Mouse (Mus musculus) MEL-GATA-1-ER (cell line): ENCODE results near the gene Pcgf5.

Experiments
- DNase-seq: peaks from one replicate; pipeline ENCODE4 v3.0.0-alpha.2; 2012; ENCODE audit warnings: low read depth; ENCODE audit errors: extremely low read depth

The Pcgf5 gene

DNA sequence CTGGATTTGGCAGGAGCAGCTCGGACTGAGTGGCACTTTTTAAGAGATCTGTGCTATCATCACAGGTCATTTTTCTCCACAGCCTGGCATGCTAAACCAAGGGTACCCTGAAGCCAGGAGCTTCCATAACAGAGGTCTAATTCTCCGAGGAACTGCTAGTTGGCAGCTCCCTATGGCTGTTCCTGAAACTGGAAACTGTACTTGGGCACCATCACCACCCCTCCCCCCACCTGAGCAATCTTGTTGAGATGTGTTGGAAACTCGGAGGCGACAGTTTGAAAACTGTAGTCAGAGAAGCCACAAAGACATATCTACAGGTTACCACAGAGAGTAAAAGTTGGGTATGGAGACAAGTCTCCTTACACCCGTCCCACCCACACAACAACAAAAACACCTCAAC lies 129.6 kb downstream of the Pcgf5 start:
- no peak for DNase-seq

DNA sequence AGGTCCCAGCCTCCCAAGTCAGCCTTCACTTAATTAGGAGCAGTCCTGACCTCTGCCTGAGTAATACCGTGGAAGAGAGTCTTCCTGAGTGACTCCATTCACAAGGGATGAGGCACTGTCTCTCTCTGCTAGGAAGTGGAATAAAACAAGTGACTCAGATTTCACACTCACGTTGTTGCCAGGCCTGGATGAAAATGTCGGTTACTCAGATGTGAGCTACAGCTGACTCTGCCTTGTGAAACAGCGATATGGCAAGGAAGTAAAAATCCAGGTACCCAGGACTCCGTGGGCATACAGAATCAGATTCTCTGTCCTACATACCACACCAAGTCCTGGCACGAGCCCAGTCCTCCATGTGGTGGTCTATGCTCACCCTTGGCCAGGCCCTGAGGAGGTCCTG lies 142.8 kb downstream of the Pcgf5 start:
- DNase-seq = no peak

DNA sequence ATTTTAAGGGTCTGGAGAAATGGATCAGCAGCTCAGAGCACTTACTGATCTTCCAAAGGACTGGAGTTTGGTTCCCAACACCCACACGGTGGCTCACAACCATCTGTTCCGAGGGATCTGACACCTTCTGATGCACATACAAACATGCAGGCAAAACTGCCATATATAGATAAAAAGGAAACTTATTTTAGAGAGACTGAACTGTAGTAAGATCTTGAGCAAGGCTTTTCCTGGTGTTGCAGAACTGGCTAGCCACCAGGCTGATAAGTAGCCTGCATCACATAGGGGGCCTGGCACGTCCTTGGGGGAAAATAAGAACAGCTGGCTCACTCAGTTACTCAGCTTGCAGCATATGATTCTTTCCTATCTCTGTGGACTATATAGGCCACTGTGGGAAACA lies 147.4 kb downstream of the Pcgf5 start:
- no peak for DNase-seq

DNA sequence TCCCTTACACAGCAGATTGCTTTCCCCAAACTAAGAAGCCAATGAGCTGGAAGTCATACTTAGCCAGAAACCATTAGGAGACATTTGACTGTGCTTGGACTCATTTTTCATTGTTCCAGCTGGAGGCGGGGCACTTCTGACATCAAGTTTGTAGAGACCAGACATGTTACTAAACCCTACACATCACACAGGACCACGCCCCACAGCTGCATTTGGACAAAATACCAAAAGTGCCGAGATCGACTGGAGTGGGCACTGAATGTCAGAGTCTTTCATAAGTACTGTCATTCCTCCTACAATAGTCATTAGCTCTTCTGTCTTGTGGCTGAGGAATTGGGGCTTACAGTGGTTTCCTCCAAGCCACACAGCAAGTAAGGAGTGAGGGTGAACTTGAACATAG lies 148.4 kb downstream of the Pcgf5 start:
- no peak for DNase-seq

GRCm38 (mm10) chr19:36497067-36497466 lies 149.0 kb downstream of the Pcgf5 start:
- DNase-seq = no peak

- no peak for DNase-seq
Measured at GRCm38 (mm10) chr19:36497744-36498143, 149.6 kb downstream of the Pcgf5 start.

DNA sequence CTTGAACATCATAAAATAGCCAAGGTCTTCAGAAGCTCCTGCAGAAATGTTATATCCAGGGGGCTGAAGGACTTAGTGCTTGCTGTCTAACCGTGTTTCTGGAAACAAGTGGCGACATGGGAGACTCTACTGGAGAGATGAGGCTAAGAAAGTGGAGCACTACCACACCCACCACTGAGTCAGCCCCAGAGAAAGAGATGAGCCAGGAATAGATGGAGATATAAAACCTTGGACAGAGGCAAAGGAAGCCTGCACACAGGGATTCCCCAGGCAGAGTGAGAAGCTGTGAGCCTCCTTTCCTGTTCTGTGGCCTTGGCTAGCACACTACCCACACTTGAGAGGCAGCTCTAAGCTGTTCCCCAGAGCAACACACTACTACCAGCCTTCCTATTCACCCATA lies 156.6 kb downstream of the Pcgf5 start:
- no peak for DNase-seq
